In the genomic region with DNA sequence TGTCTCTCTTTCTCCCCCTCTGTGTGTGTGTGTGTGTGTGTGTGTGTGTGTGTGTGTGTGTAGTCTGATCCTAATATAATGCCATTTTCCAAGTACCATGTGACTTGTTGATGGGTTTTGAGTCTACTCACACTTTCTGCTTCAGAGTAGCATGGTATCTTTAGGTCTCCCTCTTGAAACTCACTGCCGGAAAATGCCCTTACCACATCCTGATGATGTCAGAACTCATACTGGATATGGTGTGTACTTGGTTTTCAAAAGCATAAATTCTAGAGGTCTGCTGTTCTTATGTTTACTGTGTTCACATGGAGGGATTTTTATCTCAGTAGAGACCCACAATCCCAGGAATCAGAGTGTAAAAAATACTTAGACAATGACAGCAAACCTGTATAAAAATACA, we compare ENCODE assay signal across 21 mouse cellular contexts. TPM values are rescaled to one million over a fixed set of nuclear protein-coding genes. Genes with fewer than 3 reads are reported as not detected.
DNase-seq lines count a peak whose midpoint lies in the region.
"Had no signal": no experiment of that assay in that cellular context is flagged by ENCODE, and none has a peak within 500 bp of the region (broad histone marks: within the 10 kb centered on the region; RNA-seq: fewer than 3 reads in every experiment).

No protein-coding gene starts in this region.

- intact Hi-C loops in gastrocnemius, postnatal 14 days (cut with DNase I; ENCODE audit: low total_unique reads), result no loop called here

- DNase-seq in thymus, postnatal 14 days, result peak; percentile 8
- no peak for DNase-seq in thymus, adult 18-20 months
- peak; percentile 73 for DNase-seq in T-cell, adult 2 months (ENCODE audit: low spot score)
- peak; percentile 75 for DNase-seq in induced T-regulatory cell, adult 2 months (ENCODE audit: low read depth)
- DNase-seq in spleen, adult 12 weeks (ENCODE audit: low spot score), result no peak
- no peak for DNase-seq in lung, postnatal 25 days (ENCODE audit: low spot score)
- DNase-seq in gastrocnemius, postnatal 14 days, result no peak
- DNase-seq: adrenal gland, postnatal 14 days; cerebellum, adult 11 months; cerebellum, adult 9-10 months; cerebellum, postnatal 36 days; gastrocnemius, adult 2 months; heart, postnatal 14 days; kidney, adult 8-10 months; layer of hippocampus, adult 9-11 months; lung, postnatal 36 days; right cerebral cortex, postnatal 14 days had no signal

RNA-seq across cellular contexts. Expression of gene Ifnab, which starts 1.4 kb away (rescaled TPM):
- total RNA-seq in gastrocnemius, postnatal 14 days (2021), result not detected
- total RNA-seq: adrenal gland, postnatal 14 days; G1E; gastrocnemius, adult 2 months; gastrocnemius, postnatal 4 days; heart, postnatal 14 days; left cerebral cortex, postnatal 10 days; liver, adult 2 months had no signal

RNA-seq across cellular contexts. Expression of gene Ifna2, which starts 8.8 kb away (rescaled TPM):
- not detected for total RNA-seq in gastrocnemius, postnatal 14 days (2021)
- total RNA-seq: adrenal gland, postnatal 14 days; G1E; gastrocnemius, adult 2 months; gastrocnemius, postnatal 4 days; heart, postnatal 14 days; left cerebral cortex, postnatal 10 days; liver, adult 2 months had no signal

RNA-seq across cellular contexts. Expression of gene Ifna16, which starts 15.8 kb away (rescaled TPM):
- total RNA-seq in gastrocnemius, postnatal 14 days (2021), result not detected
- total RNA-seq: adrenal gland, postnatal 14 days; G1E; gastrocnemius, adult 2 months; gastrocnemius, postnatal 4 days; heart, postnatal 14 days; left cerebral cortex, postnatal 10 days; liver, adult 2 months had no signal

RNA-seq across cellular contexts. Expression of gene Gm26566, which starts 29.1 kb away (rescaled TPM):
- under 1 TPM in 1 of 2 experiments, not detected in 1; 0.41 TPM for total RNA-seq in gastrocnemius, postnatal 14 days (2021)

RNA-seq across cellular contexts. Expression of gene Klhl9, which starts 29.7 kb away (rescaled TPM):
- 10 to 100 TPM; 51.0 to 57.1 TPM for total RNA-seq in gastrocnemius, postnatal 14 days (2021)

Comparison
In these comparisons a context has a peak if more than half of its experiments do, and no peak if none do; other contexts are left out.
1. DNase-seq: peak in thymus, postnatal 14 days (single experiment), T-cell, adult 2 months (single experiment) and induced T-regulatory cell, adult 2 months (single experiment); none in thymus, adult 18-20 months (0 of 2), spleen, adult 12 weeks (single experiment), lung, postnatal 25 days (single experiment) and gastrocnemius, postnatal 14 days (single experiment).